Mouse (Mus musculus): ENCODE data around the gene Diaph2. TPM values are rescaled to one million over a fixed set of nuclear protein-coding genes. Genes with fewer than 3 reads are reported as not detected.
"Not testable (repeated sequence)": the region's sequence is repeated elsewhere in the genome, so short reads cannot be mapped to it uniquely, and the experiment has no call there.

Diaph2 gene
- polyA plus RNA-seq, 1 experiment, result 0.16 TPM

DNA sequence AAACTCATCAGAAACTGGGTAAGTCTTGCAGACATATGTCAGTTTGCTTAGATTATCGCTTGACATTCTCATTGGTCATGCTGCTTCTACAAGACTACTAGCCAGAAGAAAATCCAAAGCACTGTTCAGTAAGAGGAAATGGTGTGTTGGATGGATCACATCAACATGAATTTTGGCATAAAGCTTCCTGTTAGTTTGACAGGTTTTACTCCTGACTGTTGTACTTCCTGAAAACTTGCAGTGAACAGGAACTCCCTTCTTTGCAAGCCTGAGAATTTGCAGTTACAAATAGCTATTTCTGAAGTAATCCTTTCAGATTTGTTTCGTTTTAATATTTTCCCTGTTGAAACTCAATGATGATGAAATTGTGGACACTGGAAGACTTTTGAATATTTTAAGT lies 32.3 kb downstream of the Diaph2 start:
- no peaks in the 10 kb centered on the region for H3K36me3 ChIP-seq (replicated peaks; ENCODE audit: low read length)
- peaks cover 2% of the 10 kb centered on the region; the same call in 1 of the 2 replicates for H3K4me1 ChIP-seq
- H3K27me3 ChIP-seq (replicated peaks), result no peaks in the 10 kb centered on the region
- no peak overlapping the region for H3K4me3 ChIP-seq (replicated peaks)
- no peaks in the 10 kb centered on the region for H3K9me3 ChIP-seq
- no peak for TF ChIP-seq FLI1 (IDR thresholded peaks at IDR 0.05; ENCODE audit: low read length)
- TF ChIP-seq GATA1 (IDR thresholded peaks at IDR 0.05; ENCODE audit: borderline replicate concordance, low read length), result no peak

DNA sequence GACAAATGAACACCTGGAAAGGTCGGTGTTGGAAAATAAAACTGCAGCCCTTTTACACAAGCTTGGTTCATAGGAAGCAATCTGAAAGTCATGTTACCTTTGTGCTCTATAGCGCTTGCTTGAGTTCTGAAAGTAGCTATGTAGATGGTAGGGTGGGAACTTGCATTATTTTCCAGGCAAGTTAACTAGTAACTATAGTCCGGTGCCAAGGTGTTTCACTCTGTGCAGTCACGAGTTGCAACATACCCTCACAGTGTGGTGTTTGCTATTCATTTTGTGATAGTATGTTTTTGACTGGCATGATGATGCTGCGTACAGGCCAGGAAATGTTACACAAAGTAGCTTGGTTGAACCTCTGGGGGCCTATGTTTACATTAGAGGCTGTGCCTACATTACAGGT lies 34.5 kb downstream of the Diaph2 start:
- no peaks in the 10 kb centered on the region for H3K36me3 ChIP-seq (replicated peaks; ENCODE audit: low read length)
- 0 out of 2 replicates have a peak, but pooled peaks cover 2% of the 10 kb centered on the region for H3K4me1 ChIP-seq
- no peak overlapping the region for H3K4me3 ChIP-seq (replicated peaks)
- no peaks in the 10 kb centered on the region for H3K9me3 ChIP-seq
- no peaks in the 10 kb centered on the region for H3K27me3 ChIP-seq (replicated peaks)
- TF ChIP-seq FLI1 (IDR thresholded peaks at IDR 0.05; ENCODE audit: low read length) (no peak), GATA1 (IDR thresholded peaks at IDR 0.05; ENCODE audit: borderline replicate concordance, low read length) (no peak)

DNA sequence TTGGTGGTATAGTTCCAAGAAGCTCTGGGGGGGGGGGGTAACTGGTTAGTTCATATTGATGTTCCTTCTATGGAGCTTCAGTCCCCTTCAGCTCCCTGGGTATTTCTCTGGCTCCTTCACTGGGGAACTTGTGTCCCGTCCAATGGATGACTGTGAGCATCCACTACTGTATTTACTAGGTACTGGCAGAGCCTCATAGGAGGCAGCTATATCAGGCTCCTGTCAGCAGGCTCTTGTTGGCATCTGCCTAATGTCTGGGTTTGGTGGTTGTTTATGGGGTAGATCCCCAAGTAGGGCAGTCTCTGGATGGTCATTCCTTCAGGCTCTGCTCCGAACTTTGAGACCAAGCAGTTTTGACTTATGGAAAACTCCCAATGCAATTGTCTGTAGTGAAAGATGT lies 50.4 kb downstream of the Diaph2 start:
- not testable (repeated sequence) for H3K4me1 ChIP-seq; H3K9me3 ChIP-seq; H3K4me3 ChIP-seq (replicated peaks); H3K36me3 ChIP-seq (replicated peaks; ENCODE audit: low read length); H3K27me3 ChIP-seq (replicated peaks)

DNA sequence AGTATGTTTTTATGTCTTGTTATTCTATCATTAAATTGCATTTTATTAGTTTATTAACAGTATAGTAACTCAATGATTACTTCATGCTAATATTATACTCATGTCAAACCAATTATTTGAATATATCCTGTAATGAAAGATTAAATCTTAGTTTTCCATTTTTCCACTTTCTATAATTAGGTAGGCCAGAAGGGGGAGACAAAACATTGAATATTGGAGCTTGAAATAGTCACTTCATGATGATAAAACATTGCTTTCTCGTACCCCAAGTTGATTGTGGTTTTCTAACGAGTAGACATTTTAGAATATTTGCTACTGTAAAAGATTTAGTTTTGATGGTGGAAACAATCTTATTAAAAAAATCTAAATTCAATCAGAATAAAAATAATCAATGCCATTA lies 82.4 kb downstream of the Diaph2 start:
- no peaks in the 10 kb centered on the region for H3K9me3 ChIP-seq

DNA sequence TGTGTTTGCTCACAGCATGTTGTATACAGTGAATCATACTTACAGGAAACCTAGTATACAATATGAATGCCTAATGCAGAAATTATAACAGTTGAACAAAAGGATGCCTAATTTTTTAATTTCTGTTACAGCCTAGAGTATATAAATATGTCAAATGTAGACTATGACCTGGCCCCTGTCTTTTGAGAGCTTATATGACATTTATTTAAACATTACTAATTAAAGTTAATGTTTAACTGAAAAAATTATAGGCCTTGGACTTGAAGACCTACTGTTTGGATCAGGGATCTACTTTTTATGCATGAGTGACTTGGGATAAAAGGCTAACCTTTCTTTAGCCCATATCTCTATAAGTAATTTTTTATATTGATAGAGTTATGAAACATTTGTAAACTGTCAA lies 84.3 kb downstream of the Diaph2 start:
- Histone ChIP-seq H3K27me3 (replicated peaks) (no peaks in the 10 kb centered on the region), H3K36me3 (replicated peaks; ENCODE audit: low read length) (no peaks in the 10 kb centered on the region)
- TF ChIP-seq FLI1 (IDR thresholded peaks at IDR 0.05; ENCODE audit: low read length) (no peak), GATA1 (IDR thresholded peaks at IDR 0.05; ENCODE audit: borderline replicate concordance, low read length) (no peak)

More for the DNA sequence above, 82.4 kb downstream of the Diaph2 start:
- no peak for TF ChIP-seq GATA1 (IDR thresholded peaks at IDR 0.05; ENCODE audit: borderline replicate concordance, low read length)
- no peak for TF ChIP-seq FLI1 (IDR thresholded peaks at IDR 0.05; ENCODE audit: low read length)
- Histone ChIP-seq H3K36me3 (replicated peaks; ENCODE audit: low read length) (no peaks in the 10 kb centered on the region), H3K27me3 (replicated peaks) (no peaks in the 10 kb centered on the region), H3K4me3 (replicated peaks) (no peak overlapping the region), H3K4me1 (no peaks in the 10 kb centered on the region)

DNA sequence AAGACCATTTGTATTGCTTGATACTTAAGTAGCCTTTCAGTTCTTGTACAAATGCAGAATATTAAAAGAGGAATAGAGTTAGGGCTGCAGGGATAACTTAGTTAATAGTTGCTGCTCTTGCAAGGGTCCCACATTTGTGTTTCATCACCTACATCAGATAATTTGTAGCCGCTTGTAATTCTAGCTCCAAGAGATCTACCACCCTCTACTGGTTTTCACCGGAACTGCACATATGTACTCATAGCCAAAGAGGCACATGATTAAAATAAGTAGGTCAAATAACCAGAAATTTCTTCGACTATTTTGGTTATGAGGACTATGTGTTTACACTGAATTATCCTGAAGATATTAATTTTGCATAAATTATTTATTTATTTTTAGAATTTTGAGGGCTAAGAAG lies 134.9 kb downstream of the Diaph2 start:
- Histone ChIP-seq H3K36me3 (replicated peaks; ENCODE audit: low read length) (no peaks in the 10 kb centered on the region), H3K9me3 (no peaks in the 10 kb centered on the region), H3K4me1 (no peaks in the 10 kb centered on the region), H3K4me3 (replicated peaks) (no peak overlapping the region), H3K27me3 (replicated peaks) (no peaks in the 10 kb centered on the region)
- TF ChIP-seq GATA1 (IDR thresholded peaks at IDR 0.05; ENCODE audit: borderline replicate concordance, low read length) (no peak), FLI1 (IDR thresholded peaks at IDR 0.05; ENCODE audit: low read length) (no peak)

More for the DNA sequence above, 84.3 kb downstream of the Diaph2 start:
- Histone ChIP-seq H3K4me3 (replicated peaks) (no peak overlapping the region), H3K9me3 (no peaks in the 10 kb centered on the region), H3K4me1 (no peaks in the 10 kb centered on the region)

DNA sequence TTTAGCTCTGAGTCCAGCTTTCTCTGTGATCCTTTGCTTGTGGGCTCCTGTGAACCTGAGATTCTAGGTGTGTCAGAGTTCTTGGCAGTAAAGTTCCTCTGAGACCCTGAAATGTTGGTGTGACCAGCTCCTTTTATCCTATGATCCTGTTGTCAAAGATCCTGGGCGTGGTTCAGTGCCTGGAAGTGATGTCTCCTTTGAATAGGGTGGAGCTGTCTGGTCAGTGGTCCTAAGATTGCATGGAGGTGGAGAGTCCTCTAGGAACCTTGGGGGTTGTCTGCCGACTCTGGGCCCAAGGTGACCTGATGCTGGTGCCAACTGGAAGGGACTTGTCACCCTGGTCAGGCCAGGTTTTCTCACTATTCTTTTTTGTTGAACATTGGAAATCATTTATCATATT lies 176.3 kb downstream of the Diaph2 start:
- no peak for TF ChIP-seq FLI1 (IDR thresholded peaks at IDR 0.05; ENCODE audit: low read length)
- no peak for TF ChIP-seq GATA1 (IDR thresholded peaks at IDR 0.05; ENCODE audit: borderline replicate concordance, low read length)
- Histone ChIP-seq H3K27me3 (replicated peaks) (no peaks in the 10 kb centered on the region), H3K4me1 (no peaks in the 10 kb centered on the region), H3K4me3 (replicated peaks) (no peak overlapping the region), H3K36me3 (replicated peaks; ENCODE audit: low read length) (no peaks in the 10 kb centered on the region), H3K9me3 (no peaks in the 10 kb centered on the region)

DNA sequence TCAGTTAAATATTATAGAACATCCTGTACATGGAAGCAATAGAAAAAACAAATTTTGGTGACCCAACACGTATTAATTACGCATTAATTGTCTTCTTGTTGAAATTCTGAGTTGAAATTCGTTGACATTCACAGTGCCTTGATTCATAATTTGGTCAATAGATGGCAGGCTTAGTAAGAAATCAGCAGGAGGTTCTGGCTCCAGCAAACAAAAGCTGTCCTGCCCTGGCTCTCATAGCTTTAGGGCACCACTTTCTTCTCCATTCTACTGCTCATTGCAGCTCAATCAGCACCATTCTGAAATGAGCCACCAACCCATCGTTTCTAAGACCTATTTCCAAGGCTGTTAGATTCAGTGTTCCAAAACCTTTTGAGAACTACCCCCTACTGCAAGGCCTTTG lies 225.3 kb downstream of the Diaph2 start:
- no peak overlapping the region for H3K4me3 ChIP-seq (replicated peaks)

DNA sequence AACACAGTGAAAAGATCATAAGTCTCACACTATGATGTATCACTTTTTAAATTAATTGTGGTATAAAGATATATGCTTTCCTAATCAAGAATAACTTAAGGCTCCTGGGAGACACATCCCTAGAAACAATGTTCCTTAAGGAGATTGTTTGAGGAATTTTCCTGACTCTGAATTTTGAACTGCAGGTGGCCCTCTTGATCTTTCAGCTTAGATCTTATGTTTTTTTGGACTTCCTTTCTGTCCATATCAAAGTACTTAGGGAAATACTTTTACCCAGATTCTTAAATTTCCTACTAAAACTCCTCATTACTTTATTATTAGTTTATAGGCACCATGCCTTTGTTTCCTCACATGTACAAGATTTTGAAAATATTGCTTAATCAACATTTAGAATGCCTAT lies 258.7 kb downstream of the Diaph2 start:
- Histone ChIP-seq H3K36me3 (replicated peaks; ENCODE audit: low read length) (no peaks in the 10 kb centered on the region), H3K4me3 (replicated peaks) (no peak overlapping the region)
- TF ChIP-seq GATA1 (IDR thresholded peaks at IDR 0.05; ENCODE audit: borderline replicate concordance, low read length) (no peak), FLI1 (IDR thresholded peaks at IDR 0.05; ENCODE audit: low read length) (no peak)

More for the DNA sequence above, 225.3 kb downstream of the Diaph2 start:
- no peak for TF ChIP-seq FLI1 (IDR thresholded peaks at IDR 0.05; ENCODE audit: low read length)
- no peak for TF ChIP-seq GATA1 (IDR thresholded peaks at IDR 0.05; ENCODE audit: borderline replicate concordance, low read length)
- Histone ChIP-seq H3K4me1 (no peaks in the 10 kb centered on the region), H3K36me3 (replicated peaks; ENCODE audit: low read length) (no peaks in the 10 kb centered on the region), H3K27me3 (replicated peaks) (no peaks in the 10 kb centered on the region), H3K9me3 (no peaks in the 10 kb centered on the region)

DNA sequence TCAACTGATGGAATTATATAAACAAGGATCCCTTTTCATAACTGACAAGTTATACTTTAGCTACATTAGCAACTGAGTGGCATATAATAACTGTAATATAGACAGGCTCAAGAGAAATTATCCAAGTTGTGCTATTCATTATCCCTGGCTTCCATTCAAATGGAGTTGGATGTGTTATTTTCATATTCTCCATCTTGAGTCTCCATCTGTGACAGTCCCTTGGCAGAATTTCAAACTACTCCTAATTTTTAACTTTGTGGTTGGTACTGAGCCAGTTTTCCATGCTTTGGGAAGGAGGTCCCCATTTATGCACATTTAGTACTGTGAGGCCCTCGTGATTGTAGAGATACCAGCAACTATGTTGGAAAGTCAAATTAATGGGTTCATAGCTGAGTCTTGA lies 270.2 kb downstream of the Diaph2 start:
- H3K4me3 ChIP-seq (replicated peaks), result no peak overlapping the region
- no peaks in the 10 kb centered on the region for H3K27me3 ChIP-seq (replicated peaks)
- H3K9me3 ChIP-seq, result no peaks in the 10 kb centered on the region
- TF ChIP-seq FLI1 (IDR thresholded peaks at IDR 0.05; ENCODE audit: low read length) (no peak), GATA1 (IDR thresholded peaks at IDR 0.05; ENCODE audit: borderline replicate concordance, low read length) (no peak)
- no peaks in the 10 kb centered on the region for H3K36me3 ChIP-seq (replicated peaks; ENCODE audit: low read length)
- no peaks in the 10 kb centered on the region for H3K4me1 ChIP-seq

More for the DNA sequence above, 258.7 kb downstream of the Diaph2 start:
- H3K27me3 ChIP-seq (replicated peaks), result no peaks in the 10 kb centered on the region
- H3K9me3 ChIP-seq, result no peaks in the 10 kb centered on the region
- H3K4me1 ChIP-seq, result no peaks in the 10 kb centered on the region

DNA sequence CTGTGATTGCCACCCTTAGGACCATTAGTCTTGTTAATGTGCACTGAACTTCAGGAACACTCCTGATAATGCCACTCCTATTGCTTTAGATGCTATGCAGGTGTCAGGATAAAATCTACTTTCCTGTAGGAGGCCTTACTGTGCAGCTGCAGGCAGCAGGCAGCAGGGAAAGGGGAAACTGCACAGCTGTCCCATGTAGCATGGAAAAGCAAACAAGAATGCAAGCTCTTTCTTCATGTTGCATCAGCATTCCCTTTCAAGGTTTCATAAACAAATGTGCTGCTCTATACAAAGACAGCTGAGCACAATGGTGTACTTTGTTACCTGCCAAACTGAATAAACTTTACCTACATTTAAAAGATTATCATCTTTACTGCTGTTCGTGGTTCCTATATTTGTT lies 295.0 kb downstream of the Diaph2 start:
- Histone ChIP-seq H3K27me3 (replicated peaks) (no peaks in the 10 kb centered on the region), H3K36me3 (replicated peaks; ENCODE audit: low read length) (no peaks in the 10 kb centered on the region), H3K9me3 (no peaks in the 10 kb centered on the region), H3K4me3 (replicated peaks) (no peak overlapping the region), H3K4me1 (no peaks in the 10 kb centered on the region)
- TF ChIP-seq GATA1 (IDR thresholded peaks at IDR 0.05; ENCODE audit: borderline replicate concordance, low read length) (no peak), FLI1 (IDR thresholded peaks at IDR 0.05; ENCODE audit: low read length) (no peak)

Data from megakaryocyte, embryonic 14.5 days (primary cell).